Mouse (Mus musculus) CH12.LX (cell line): ENCODE data around the gene Rps26. TPM values are rescaled to one million over a fixed set of nuclear protein-coding genes. Genes with fewer than 3 reads are reported as not detected.

Source experiments
- DNase-seq: peaks from one replicate; pipeline ENCODE4 v3.0.0-alpha.2; 2013; ENCODE audit errors: extremely low read depth
- H3K27ac ChIP-seq: 2 replicates; pipeline ENCODE4 v1.5.1; 2012; ENCODE audit warnings: low read depth, mild to moderate bottlenecking, control low read depth, moderate library complexity; ENCODE audit not compliant: insufficient read depth
- H3K27me3 ChIP-seq: replicated peaks from 2 replicates; pipeline ENCODE3; 2012; ENCODE audit warnings: inconsistent platforms
- H3K36me3 ChIP-seq, 2 experiments: replicated peaks in 1 of 2; 2 replicates each; pipeline versions ENCODE3 to v1.6.1; 2012; ENCODE audit warnings: inconsistent platforms in 1 of 2, low read length in 1 of 2, mild to moderate bottlenecking in 1 of 2, mixed read lengths in 1 of 2, moderate library complexity in 1 of 2; ENCODE audit not compliant: control insufficient read depth in 1 of 2, insufficient read depth in 1 of 2
- H3K4me1 ChIP-seq, 2 experiments: 2 replicates each; pipeline ENCODE4 v1.6.1; 2012; ENCODE audit warnings: inconsistent platforms in 1 of 2, moderate library complexity in 1 of 2; ENCODE audit not compliant: insufficient read depth in 2 of 2, control insufficient read depth in 1 of 2
- H3K4me2 ChIP-seq: 2 replicates; pipeline ENCODE4 v1.6.1; 2012; ENCODE audit warnings: low read depth, mild to moderate bottlenecking, control low read depth; ENCODE audit not compliant: poor library complexity, insufficient read depth, severe bottlenecking
- H3K4me3 ChIP-seq, 3 experiments: fragments of 150-350 bp in 1 of 3; sonication (generic) in 1 of 3; replicated peaks in 1 of 3; 2 replicates each; pipeline versions ENCODE3 to v1.5.1; 2011 to 2012; ENCODE audit warnings: low read depth in 2 of 3, low read length in 2 of 3, mild to moderate bottlenecking in 2 of 3, moderate library complexity in 2 of 3, control low read depth in 1 of 3, improper control_type of control experiment in 1 of 3, inconsistent platforms in 1 of 3, mixed read lengths in 1 of 3; ENCODE audit not compliant: poor library complexity in 1 of 3
- H3K79me2 ChIP-seq: replicated peaks from 2 replicates; pipeline ENCODE4 v1.6.1; 2012; ENCODE audit warnings: mild to moderate bottlenecking, moderate library complexity; ENCODE audit not compliant: control insufficient read depth, poor library complexity, insufficient read depth, severe bottlenecking; ENCODE audit errors: extremely low read depth
- H3K9ac ChIP-seq: 2 replicates; pipeline ENCODE4 v1.6.1; 2012; ENCODE audit warnings: low read depth, mild to moderate bottlenecking, control low read depth, moderate library complexity; ENCODE audit not compliant: insufficient read depth
- H3K9me3 ChIP-seq: replicated peaks from 2 replicates; pipeline ENCODE3; 2012; ENCODE audit warnings: low read length, inconsistent platforms, mixed read lengths
- BHLHE40 ChIP-seq: IDR thresholded peaks from 2 replicates; pipeline ENCODE4 v1.6.1; 2011; ENCODE audit warnings: mild to moderate bottlenecking, low read depth, low read length, improper control_type of control experiment
- CTCF ChIP-seq, 2 experiments: IDR thresholded peaks in 1 of 2; conservative IDR thresholded peaks in 1 of 2; 2 replicates each; pipeline ENCODE4 v1.5.1; 2011 to 2012; ENCODE audit warnings: low read depth in 2 of 2, low read length in 2 of 2, improper control_type of control experiment in 1 of 2, inconsistent platforms in 1 of 2, mild to moderate bottlenecking in 1 of 2, moderate library complexity in 1 of 2
- ELF1 ChIP-seq: IDR thresholded peaks from 2 replicates; pipeline ENCODE4 v1.6.1; 2014; ENCODE audit warnings: low read depth, mild to moderate bottlenecking, inconsistent platforms, low read length, improper control_type of control experiment
- ETS1 ChIP-seq: conservative IDR thresholded peaks from 2 replicates; pipeline ENCODE4 v1.6.1; 2012; ENCODE audit warnings: low read depth, mild to moderate bottlenecking, inconsistent platforms, low read length, improper control_type of control experiment, moderate library complexity
- GABPA ChIP-seq: IDR thresholded peaks from 2 replicates; pipeline ENCODE4 v1.6.1; 2012; ENCODE audit warnings: low read depth, low read length, improper control_type of control experiment, inconsistent platforms; ENCODE audit not compliant: insufficient replicate concordance
- HCFC1 ChIP-seq: IDR thresholded peaks from 2 replicates; pipeline ENCODE4 v1.6.1; 2012; ENCODE audit warnings: low read depth, mild to moderate bottlenecking, inconsistent platforms, low read length, improper control_type of control experiment
- JUND ChIP-seq: conservative IDR thresholded peaks from 2 replicates; pipeline ENCODE4 v1.6.1; 2011; ENCODE audit warnings: low read depth, low read length, improper control_type of control experiment
- KAT2A ChIP-seq: IDR thresholded peaks from 2 replicates; pipeline ENCODE4 v1.6.1; 2012; ENCODE audit warnings: low read length, improper control_type of control experiment, inconsistent platforms; ENCODE audit not compliant: insufficient replicate concordance
- MAX ChIP-seq: IDR thresholded peaks from 2 replicates; pipeline ENCODE4 v1.6.1; 2011; ENCODE audit warnings: low read length, improper control_type of control experiment
- MAZ ChIP-seq: IDR thresholded peaks from 2 replicates; pipeline ENCODE4 v1.6.1; 2012; ENCODE audit warnings: low read depth, mild to moderate bottlenecking, inconsistent platforms, low read length, improper control_type of control experiment, moderate library complexity
- MEF2A ChIP-seq: IDR thresholded peaks from 2 replicates; pipeline ENCODE4 v1.6.1; 2014; ENCODE audit warnings: low read depth, mild to moderate bottlenecking, inconsistent platforms, low read length, improper control_type of control experiment, borderline replicate concordance
- MXI1 ChIP-seq: IDR thresholded peaks from 2 replicates; pipeline ENCODE4 v1.6.1; 2011; ENCODE audit warnings: mild to moderate bottlenecking, low read depth, low read length, improper control_type of control experiment
- POLR2A ChIP-seq: IDR thresholded peaks from 2 replicates; pipeline ENCODE4 v1.6.1; 2011; ENCODE audit warnings: low read depth, mild to moderate bottlenecking, improper control_type of control experiment, low read length
- RCOR1 ChIP-seq: conservative IDR thresholded peaks from 2 replicates; pipeline ENCODE4 v1.6.1; 2012; ENCODE audit warnings: low read depth, mild to moderate bottlenecking, inconsistent platforms, low read length, improper control_type of control experiment
- SIN3A ChIP-seq: IDR thresholded peaks from 2 replicates; pipeline ENCODE4 v1.6.1; 2012; ENCODE audit warnings: low read length, improper control_type of control experiment, inconsistent platforms
- TBP ChIP-seq: conservative IDR thresholded peaks from 2 replicates; pipeline ENCODE4 v1.6.1; 2011; ENCODE audit warnings: low read depth, low read length, improper control_type of control experiment
- TCF12 ChIP-seq: IDR thresholded peaks from 2 replicates; pipeline ENCODE4 v1.6.1; 2014; ENCODE audit warnings: low read depth, mild to moderate bottlenecking, inconsistent platforms, low read length, improper control_type of control experiment
- UBTF ChIP-seq: IDR thresholded peaks from 2 replicates; pipeline ENCODE4 v1.6.1; 2012; ENCODE audit warnings: low read depth, mild to moderate bottlenecking, inconsistent platforms, low read length, improper control_type of control experiment, moderate library complexity
- USF2 ChIP-seq: conservative IDR thresholded peaks from 2 replicates; pipeline ENCODE4 v1.6.1; 2011; ENCODE audit warnings: low read depth, low read length, improper control_type of control experiment
- dilution Hi-C: fragments of 300-500 bp; cut with MboI; formaldehyde crosslinking; loops from 2 replicates; pipeline ENCODE4 v1.14.3; 2020; ENCODE audit warnings: low sequenced_read_pairs; ENCODE audit not compliant: extremely low pct_unique_long_range_greater_than_20kb, extremely low pct_ligation_motif_present
- in situ Hi-C: fragments of 300-500 bp; cut with MboI; formaldehyde crosslinking; loops from 3 replicates; pipeline ENCODE4 v1.14.3; 2019; ENCODE audit warnings: low sequenced_read_pairs, low pct_ligation_motif_present, low pct_unique_long_range_greater_than_20kb, mixed read lengths
- polyA plus RNA-seq: library from polyadenylated mRNA; unstranded; fragments of >175 nt; gene quantifications from 2 replicates; pipeline ENCODE4 v1.2.1, GENCODE M21; 2012; ENCODE audit warnings: low read depth; ENCODE audit not compliant: insufficient read length
- total RNA-seq, 2 experiments: library from RNA; depleted of rRNA; stranded (reverse); fragments of 300-350 nt in 1 of 2; fragments of >200 nt in 1 of 2; gene quantifications; 2 replicates each; pipeline ENCODE4 v1.2.3; 2012 to 2014

Rps26 gene
- total and polyA plus RNA-seq, 3 experiments: 1,906 to 2,987 (median 2,220) TPM

DNA sequence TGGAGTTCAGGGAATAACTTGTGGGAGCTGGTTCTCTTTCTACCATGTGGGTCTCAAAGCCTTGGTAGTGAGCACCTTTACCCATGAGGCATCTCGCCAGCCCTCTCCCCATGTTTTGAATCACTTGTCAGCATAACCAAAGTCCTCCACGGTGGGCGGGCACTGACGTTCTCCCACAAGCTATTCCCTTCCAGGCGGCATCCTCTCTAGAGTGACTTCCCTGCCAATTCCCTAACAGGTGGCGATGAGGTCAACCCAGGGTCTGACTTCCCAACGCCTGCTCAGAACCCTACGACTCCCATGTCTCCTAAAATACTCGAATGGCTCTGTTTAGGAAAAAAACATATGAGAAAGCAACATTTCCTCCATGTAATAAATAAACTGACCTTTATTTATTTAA lies 31.3 kb upstream of the Rps26 start:
- Histone ChIP-seq H3K4me3 (no peak overlapping the region), H3K4me2 (no peak overlapping the region), H3K4me1 (peaks cover 5 to 11% of the 10 kb centered on the region in 2 experiments; a peak in 3 of 4 replicates), H3K27me3 (no peaks in the 10 kb centered on the region), H3K27ac (no peak overlapping the region), H3K36me3 (no peaks in the 10 kb centered on the region), H3K9ac (no peak overlapping the region), H3K79me2 (no peaks in the 10 kb centered on the region), H3K9me3 (no peaks in the 10 kb centered on the region)
- TF ChIP-seq POLR2A (no peak), GABPA (no peak), KAT2A (no peak), MAZ (no peak), HCFC1 (no peak), CTCF (conservative IDR thresholded peaks at IDR 0.05 in 1 of 2, IDR thresholded peaks at IDR 0.05 in 1 of 2; ENCODE audit: low read depth in 2 of 2, low read length in 2 of 2) (no peak), TBP (no peak), MAX (no peak), BHLHE40 (no peak), JUND (no peak), UBTF (no peak), ELF1 (no peak), ETS1 (no peak), SIN3A (no peak), RCOR1 (no peak), USF2 (no peak), TCF12 (no peak)
- in situ Hi-C loops: no loop called here
- dilution Hi-C loops: no loop called here
- no peak for DNase-seq

- H3K9me3 ChIP-seq: no peaks in the 10 kb centered on the region
- in situ Hi-C loops (no loop called here), dilution Hi-C loops (no loop called here)
- H3K36me3 ChIP-seq: no peaks in the 10 kb centered on the region
- no peak for DNase-seq
- no peak overlapping the region for H3K4me3 ChIP-seq
- no peak overlapping the region for H3K9ac ChIP-seq
- no peak overlapping the region for H3K4me2 ChIP-seq
- H3K79me2 ChIP-seq: no peaks in the 10 kb centered on the region
- H3K27ac ChIP-seq: no peak overlapping the region
- no peaks in the 10 kb centered on the region for H3K27me3 ChIP-seq
- H3K4me1 ChIP-seq: peaks cover 5 to 11% of the 10 kb centered on the region in 2 experiments; a peak in 3 of 4 replicates
- TF ChIP-seq CTCF (conservative IDR thresholded peaks at IDR 0.05 in 1 of 2, IDR thresholded peaks at IDR 0.05 in 1 of 2; ENCODE audit: low read depth in 2 of 2, low read length in 2 of 2): no peak
- TF ChIP-seq UBTF: no peak
- no peak for TF ChIP-seq MXI1
- TF ChIP-seq MEF2A: no peak
- TF ChIP-seq JUND: no peak
These were observed 30.2 kb upstream of the Rps26 start for GRCm38 (mm10) chr10:128656731-128657130.
